Mouse (Mus musculus) hindbrain, embryonic 16.5 days (tissue): ENCODE data around the gene Fyttd1. TPM values are rescaled to one million over a fixed set of nuclear protein-coding genes. Genes with fewer than 3 reads are reported as not detected.
"Not testable (repeated sequence)": the region's sequence is repeated elsewhere in the genome, so short reads cannot be mapped to it uniquely, and the experiment has no call there.

Experiments used
- ATAC-seq: fragments of 200-750 bp; cut with Nextera tagmentation; 2 replicates; pipeline ENCODE4 v1.8.0; 2017; ENCODE audit warnings: moderate TSS enrichment, moderate library complexity
- H3K27ac ChIP-seq: fragments of 300-500 bp; sonication (generic); 2 replicates; pipeline ENCODE4 v1.5.1; 2014; ENCODE audit warnings: low read depth, mild to moderate bottlenecking, control low read depth, low read length, moderate library complexity
- H3K27me3 ChIP-seq: fragments of 300-500 bp; sonication (generic); replicated peaks from 2 replicates; pipeline ENCODE4 v1.6.1; 2014; ENCODE audit warnings: low read length; ENCODE audit not compliant: control insufficient read depth, insufficient read depth
- H3K36me3 ChIP-seq: fragments of 300-500 bp; sonication (generic); 2 replicates; pipeline ENCODE4 v1.6.1; 2014; ENCODE audit warnings: mild to moderate bottlenecking, low read length, moderate library complexity, mixed read lengths; ENCODE audit not compliant: control insufficient read depth, insufficient read depth
- H3K4me1 ChIP-seq: fragments of 300-500 bp; sonication (generic); 2 replicates; pipeline ENCODE4 v1.6.1; 2014; ENCODE audit warnings: low read depth, low read length; ENCODE audit not compliant: control insufficient read depth, insufficient read depth
- H3K4me2 ChIP-seq: fragments of 300-500 bp; sonication (generic); 2 replicates; pipeline ENCODE4 v1.6.1; 2014; ENCODE audit warnings: mild to moderate bottlenecking, low read length, control low read depth, moderate library complexity
- H3K4me3 ChIP-seq: fragments of 300-500 bp; sonication (generic); 2 replicates; pipeline ENCODE4 v1.5.1; 2014; ENCODE audit warnings: mild to moderate bottlenecking, low read length, control low read depth, moderate library complexity
- H3K9ac ChIP-seq: fragments of 300-500 bp; sonication (generic); 2 replicates; pipeline ENCODE4 v1.6.1; 2014; ENCODE audit warnings: low read depth, mild to moderate bottlenecking, control low read depth, low read length, moderate library complexity
- H3K9me3 ChIP-seq: fragments of 300-500 bp; sonication (generic); 2 replicates; pipeline ENCODE4 v1.6.1; 2014; ENCODE audit warnings: mild to moderate bottlenecking, low read length, moderate library complexity; ENCODE audit not compliant: control insufficient read depth
- WGBS: fragments of 180-500 bp; shearing (Covaris S2); extraction: QIAGEN DNeasy Blood & Tissue Kit; methylation state at CpG from one replicate; pipeline ENCODE4 v1.1.7; 2014; 5-methylcytosine and 5-hydroxymethylcytosine counted together
- polyA plus RNA-seq: library from polyadenylated mRNA; unstranded; fragments of >200 nt; fragmentation: Nextera tagmentation; extraction: Ambion mirVana; gene quantifications from 2 replicates; pipeline ENCODE4 v1.2.1, GENCODE M21; 2015

The Fyttd1 gene
- polyA plus RNA-seq, 1 experiment from 2014 or later: 103 TPM

DNA sequence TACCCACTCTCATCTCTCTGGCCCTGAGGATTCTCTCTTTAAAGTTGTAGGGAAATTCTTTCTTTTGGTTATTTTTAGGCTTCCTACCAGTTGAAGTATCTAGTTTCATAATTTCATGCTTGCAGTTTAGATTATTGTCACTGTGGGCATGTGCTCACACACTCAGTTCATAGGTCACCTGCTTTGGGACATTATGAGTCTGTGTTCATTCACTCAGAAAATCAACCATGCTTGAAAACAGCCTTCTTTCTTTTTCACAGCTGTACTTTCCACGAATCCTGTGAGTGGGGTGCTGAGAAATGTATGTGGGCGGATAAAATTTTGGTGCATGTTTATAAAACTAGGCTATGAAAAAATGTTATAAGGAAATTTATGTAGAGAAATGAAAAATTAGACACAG lies 57.2 kb downstream of the Fyttd1 start:
- no peaks in the 10 kb centered on the region for H3K9me3 ChIP-seq
- ATAC-seq: no peak
- no peak overlapping the region for H3K4me3 ChIP-seq
- H3K9ac ChIP-seq: no peak overlapping the region
- no peaks in the 10 kb centered on the region for H3K27me3 ChIP-seq
- peaks cover 2% of the 10 kb centered on the region; the same call in 1 of the 2 replicates for H3K4me1 ChIP-seq
- no peaks in the 10 kb centered on the region for H3K36me3 ChIP-seq
- WGBS: 64% methylated on average over 2 of the region's 2 CpGs
- H3K27ac ChIP-seq: no peak overlapping the region
- no peak overlapping the region for H3K4me2 ChIP-seq

GRCm38 (mm10) chr16:32935088-32935487 lies 57.8 kb downstream of the Fyttd1 start:
- Histone ChIP-seq H3K9me3 (no peaks in the 10 kb centered on the region), H3K36me3 (no peaks in the 10 kb centered on the region), H3K4me1 (peaks cover 2% of the 10 kb centered on the region; the same call in 1 of the 2 replicates), H3K27me3 (no peaks in the 10 kb centered on the region), H3K4me2 (no peak overlapping the region), H3K9ac (no peak overlapping the region), H3K4me3 (no peak overlapping the region), H3K27ac (no peak overlapping the region)
- 71% methylated on average over 1 of the region's 1 CpGs for WGBS
- no peak for ATAC-seq

DNA sequence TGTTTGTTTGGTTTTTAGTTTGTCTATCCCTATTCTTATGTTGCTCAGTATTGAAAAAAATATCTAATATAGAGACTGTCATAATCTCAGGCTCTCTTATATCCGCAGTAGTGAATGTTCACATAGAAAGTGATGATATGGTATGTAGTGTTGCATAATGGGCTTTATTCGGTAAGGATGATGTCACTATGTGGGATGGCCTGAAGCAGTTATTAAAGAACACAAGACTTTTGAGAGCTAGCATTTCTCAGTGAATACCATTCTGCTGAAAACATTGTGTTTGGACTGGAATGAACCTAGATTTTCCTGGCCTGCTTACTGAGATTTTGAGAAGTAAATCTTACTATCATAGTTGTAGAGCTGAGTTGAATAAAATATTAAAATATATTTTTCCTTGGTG lies 60.1 kb downstream of the Fyttd1 start:
- peaks cover 2% of the 10 kb centered on the region; the same call in 1 of the 2 replicates for H3K4me1 ChIP-seq

GRCm38 (mm10) chr16:32939301-32939700 lies 62.0 kb downstream of the Fyttd1 start:
- not testable (repeated sequence) for H3K4me2 ChIP-seq, H3K27ac ChIP-seq, H3K36me3 ChIP-seq, H3K9me3 ChIP-seq, H3K4me1 ChIP-seq, ATAC-seq, H3K9ac ChIP-seq, H3K4me3 ChIP-seq, H3K27me3 ChIP-seq
- WGBS: 21% methylated on average over 3 of the region's 3 CpGs

More for the DNA sequence above, 60.1 kb downstream of the Fyttd1 start:
- WGBS: 81% methylated on average over 2 of the region's 2 CpGs
- no peak for ATAC-seq
- Histone ChIP-seq H3K4me2 (no peak overlapping the region), H3K36me3 (no peaks in the 10 kb centered on the region), H3K27ac (no peak overlapping the region), H3K27me3 (no peaks in the 10 kb centered on the region), H3K4me3 (no peak overlapping the region), H3K9ac (no peak overlapping the region), H3K9me3 (no peaks in the 10 kb centered on the region)

DNA sequence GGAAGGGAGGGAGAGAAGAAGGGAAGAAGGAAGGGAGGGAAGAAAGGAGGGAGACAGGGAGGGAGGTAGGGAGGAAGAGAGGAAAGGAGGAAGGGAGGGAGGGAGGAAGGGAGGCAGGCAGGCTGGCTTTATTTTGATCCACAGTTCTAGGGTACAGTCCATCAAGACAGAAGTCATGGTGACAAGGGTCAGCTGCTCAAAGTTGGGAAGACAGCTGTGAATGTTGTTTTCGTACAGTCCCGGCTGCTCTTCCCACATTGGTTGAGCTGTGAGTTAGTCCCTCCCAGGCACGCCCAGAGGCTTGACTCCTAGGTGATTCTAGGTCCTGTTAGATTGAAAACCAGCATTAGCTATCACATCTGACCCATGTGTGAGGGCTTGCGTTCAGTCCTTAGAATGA lies 62.4 kb downstream of the Fyttd1 start:
- ATAC-seq, H3K27ac ChIP-seq, H3K4me2 ChIP-seq, H3K27me3 ChIP-seq, H3K9me3 ChIP-seq, H3K4me1 ChIP-seq, H3K4me3 ChIP-seq, H3K9ac ChIP-seq, H3K36me3 ChIP-seq: not testable (repeated sequence)
- WGBS: 91% methylated on average over 3 of the region's 4 CpGs

DNA sequence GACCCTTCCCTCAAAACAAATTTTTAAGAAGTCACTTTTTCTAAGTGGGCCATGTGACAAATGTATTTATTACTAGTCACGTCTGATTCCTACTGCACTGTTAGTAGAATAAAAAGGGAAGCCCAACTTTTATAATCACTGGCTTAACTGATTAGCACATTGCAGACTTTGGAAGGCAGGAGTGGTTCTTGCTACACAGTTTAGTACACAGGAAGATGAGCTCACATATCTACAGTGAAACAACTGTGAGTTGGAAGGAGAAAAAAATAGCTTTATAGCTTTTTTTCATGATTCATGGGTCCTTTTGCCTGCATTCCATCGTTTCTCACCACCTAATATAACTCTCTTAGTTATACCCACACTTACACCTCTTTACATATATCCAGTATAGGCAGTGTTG lies 63.9 kb downstream of the Fyttd1 start:
- not testable (repeated sequence) for H3K9ac ChIP-seq, H3K27ac ChIP-seq, H3K4me3 ChIP-seq, H3K4me1 ChIP-seq, H3K4me2 ChIP-seq, H3K36me3 ChIP-seq, ATAC-seq, H3K9me3 ChIP-seq, H3K27me3 ChIP-seq
- 100% methylated on average over 1 of the region's 2 CpGs for WGBS

DNA sequence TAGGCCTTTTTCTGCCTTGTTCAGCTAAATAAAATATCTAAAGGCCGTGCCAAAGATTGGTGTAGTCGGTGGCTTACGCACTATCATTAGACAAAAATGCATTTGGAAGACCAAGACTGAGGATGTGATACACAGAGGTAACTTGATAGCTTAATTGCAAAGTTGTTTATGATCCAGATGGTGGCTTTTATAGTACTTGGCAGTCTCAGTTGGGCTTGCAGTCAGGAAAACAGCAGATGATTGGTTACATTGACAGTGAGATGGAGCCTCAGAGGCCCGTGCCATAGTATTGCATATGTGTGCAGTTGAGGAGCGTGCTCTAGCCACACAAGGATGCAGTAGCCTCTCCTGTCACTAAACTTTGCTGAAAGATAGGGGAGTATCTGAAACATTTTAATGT lies 65.4 kb downstream of the Fyttd1 start:
- WGBS: 66% methylated on average over 5 of the region's 5 CpGs
- Histone ChIP-seq H3K27ac (no peak overlapping the region), H3K4me3 (no peak overlapping the region), H3K36me3 (no peaks in the 10 kb centered on the region), H3K4me1 (no peaks in the 10 kb centered on the region), H3K9me3 (no peaks in the 10 kb centered on the region), H3K27me3 (no peaks in the 10 kb centered on the region), H3K9ac (no peak overlapping the region), H3K4me2 (no peak overlapping the region)
- peak; percentile 45; the same call in 1 of the 2 replicates for ATAC-seq

DNA sequence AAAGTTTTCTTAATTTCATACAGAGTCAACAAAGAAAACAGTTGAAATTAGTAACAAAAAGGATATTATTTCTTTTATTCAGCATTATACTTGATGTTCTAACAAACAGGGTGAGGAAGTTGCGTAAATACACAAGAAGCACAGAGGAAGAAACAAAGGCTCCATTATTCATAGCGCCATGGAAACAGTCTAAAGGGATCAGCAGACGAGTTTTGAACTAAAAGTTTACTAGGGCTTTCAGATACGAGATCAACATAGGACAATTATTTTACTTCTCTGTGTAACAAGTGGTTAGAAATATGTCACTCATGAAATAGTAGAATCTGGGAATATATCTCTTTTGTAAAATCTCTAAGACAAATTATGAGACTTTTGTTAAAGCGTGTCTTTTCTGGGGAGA lies 68.1 kb downstream of the Fyttd1 start:
- H3K4me2 ChIP-seq: no peak overlapping the region
- no peak overlapping the region for H3K4me3 ChIP-seq
- no peaks in the 10 kb centered on the region for H3K36me3 ChIP-seq
- WGBS: 43% methylated on average over 5 of the region's 5 CpGs
- H3K9ac ChIP-seq: no peak overlapping the region
- no peak overlapping the region for H3K27ac ChIP-seq
- H3K9me3 ChIP-seq: no peaks in the 10 kb centered on the region
- no peak for ATAC-seq
- H3K4me1 ChIP-seq: no peaks in the 10 kb centered on the region
- no peaks in the 10 kb centered on the region for H3K27me3 ChIP-seq

DNA sequence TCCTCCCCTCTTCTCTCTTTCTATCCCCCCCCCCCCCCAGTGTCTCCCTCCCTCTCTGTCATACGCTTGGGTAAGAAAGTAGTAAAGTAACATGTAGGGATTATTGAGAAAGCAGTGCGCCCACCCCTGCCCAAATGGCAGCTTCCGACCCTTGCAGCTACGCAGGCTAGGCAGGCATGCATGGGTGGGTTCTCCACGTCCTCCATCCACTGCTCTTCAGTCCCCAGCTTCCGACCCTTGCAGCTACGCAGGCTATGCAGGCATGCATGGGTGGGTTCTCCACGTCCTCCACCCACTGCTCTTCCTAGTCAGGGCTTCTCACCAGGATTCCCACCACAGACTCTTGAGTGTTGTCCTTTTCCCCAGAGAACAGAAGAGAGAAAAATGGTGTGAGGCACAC lies 70.7 kb downstream of the Fyttd1 start:
- Histone ChIP-seq H3K27me3 (no peaks in the 10 kb centered on the region), H3K36me3 (no peaks in the 10 kb centered on the region; the same call in 1 of the 2 replicates), H3K4me2 (no peak overlapping the region), H3K9ac (no peak overlapping the region), H3K4me3 (no peak overlapping the region), H3K9me3 (0 out of 2 replicates have a peak, but pooled peaks cover 2% of the 10 kb centered on the region), H3K27ac (no peak overlapping the region), H3K4me1 (no peaks in the 10 kb centered on the region)
- WGBS: 77% methylated on average over 8 of the region's 8 CpGs
- ATAC-seq: no peak

DNA sequence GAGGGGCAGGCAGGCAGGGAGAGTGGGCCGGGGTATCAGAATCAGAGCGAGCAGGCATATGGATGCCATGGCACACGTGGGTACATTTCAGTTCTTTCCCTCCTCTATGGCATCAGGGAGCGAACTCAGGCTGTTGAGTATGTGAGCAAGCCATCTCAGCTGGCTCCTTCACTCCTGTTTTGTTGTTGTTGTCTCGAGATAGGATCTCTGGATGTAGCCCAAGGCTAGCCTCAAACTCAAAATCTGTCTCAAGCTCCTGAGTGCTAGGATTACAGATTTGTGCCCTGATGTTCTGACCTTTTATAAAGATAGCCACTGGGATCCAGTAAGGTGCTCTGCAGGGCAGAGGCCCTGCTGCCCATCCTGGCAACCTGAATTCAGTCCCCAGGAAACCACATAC lies 71.4 kb downstream of the Fyttd1 start:
- ATAC-seq: no peak
- Histone ChIP-seq H3K4me1 (no peaks in the 10 kb centered on the region), H3K4me3 (no peak overlapping the region), H3K27me3 (no peaks in the 10 kb centered on the region), H3K36me3 (no peaks in the 10 kb centered on the region; the same call in 1 of the 2 replicates), H3K27ac (no peak overlapping the region), H3K4me2 (no peak overlapping the region), H3K9ac (no peak overlapping the region), H3K9me3 (0 out of 2 replicates have a peak, but pooled peaks cover 2% of the 10 kb centered on the region)
- 89% methylated on average over 5 of the region's 5 CpGs for WGBS
